Mouse (Mus musculus) ovary, postnatal 36 days (tissue): ENCODE measurements at regions not wholly inside any gene's neighbourhood (a gene's known extent, or its start where the extent isn't known, plus 50 kb on each side); places are given as distances from the start of the nearest gene placed in this dataset.

Experiments
- DNase-seq: peaks from one replicate; pipeline ENCODE4 v3.0.0; 2022; ENCODE audit warnings: low spot score, mixed read lengths

- DNase-seq = no peak
Measured at GRCm38 (mm10) chr5:133708881-133709280, 390.6 kb upstream of the Castor2 start.

GRCm38 (mm10) chr5:133686206-133686605 is 413.3 kb upstream of the Castor2 start:
- no peak for DNase-seq

GRCm38 (mm10) chr5:133683021-133683420 is 416.5 kb upstream of the Castor2 start:
- DNase-seq = no peak

- no peak for DNase-seq
Measured at GRCm38 (mm10) chr5:133676791-133677450, 422.6 kb upstream of the Castor2 start.

- no peak for DNase-seq
Measured at GRCm38 (mm10) chr5:133675636-133676035, 423.9 kb upstream of the Castor2 start.

GRCm38 (mm10) chr5:133666473-133666872 is 433.0 kb upstream of the Castor2 start:
- DNase-seq = peak; percentile 21

- DNase-seq = no peak
Measured at GRCm38 (mm10) chr5:133662474-133663256, 436.8 kb upstream of the Castor2 start.

GRCm38 (mm10) chr5:133660351-133660750 is 439.2 kb upstream of the Castor2 start:
- no peak for DNase-seq

- DNase-seq = no peak
Measured at GRCm38 (mm10) chr5:133656837-133657236, 442.7 kb upstream of the Castor2 start.

GRCm38 (mm10) chr5:133653431-133653830 is 446.1 kb upstream of the Castor2 start:
- no peak for DNase-seq

GRCm38 (mm10) chr5:133650246-133650645 is 449.3 kb upstream of the Castor2 start:
- DNase-seq = no peak

GRCm38 (mm10) chr5:133645696-133646195 is 453.8 kb upstream of the Castor2 start:
- no peak for DNase-seq

- no peak for DNase-seq
Measured at GRCm38 (mm10) chr5:133643326-133643725, 456.2 kb upstream of the Castor2 start.

- DNase-seq = no peak
Measured at GRCm38 (mm10) chr5:133634481-133634880, 465.0 kb upstream of the Castor2 start.

- DNase-seq = no peak
Measured at GRCm38 (mm10) chr5:133631812-133632211, 467.7 kb upstream of the Castor2 start.

- DNase-seq = no peak
Measured at GRCm38 (mm10) chr5:133619347-133619746, 480.2 kb upstream of the Castor2 start.

- DNase-seq = no peak
Measured at GRCm38 (mm10) chr5:133601241-133601739, 498.2 kb upstream of the Castor2 start.

- DNase-seq = no peak
Measured at GRCm38 (mm10) chr5:133600630-133601029, 498.9 kb upstream of the Castor2 start.

GRCm38 (mm10) chr5:133598105-133598504 is 501.4 kb upstream of the Castor2 start:
- no peak for DNase-seq

- no peak for DNase-seq
Measured at GRCm38 (mm10) chr5:133586492-133586891, 513.0 kb upstream of the Castor2 start.

- peak; percentile 12 for DNase-seq
Measured at GRCm38 (mm10) chr5:133585181-133585580, 514.3 kb upstream of the Castor2 start.

- no peak for DNase-seq
Measured at GRCm38 (mm10) chr5:133576595-133576994, 522.9 kb upstream of the Castor2 start.

GRCm38 (mm10) chr5:133569096-133569495 is 530.4 kb upstream of the Castor2 start:
- no peak for DNase-seq
